Comparison of ENCODE assay signal across 31 mouse cellular contexts in genomic region chr7:23950332-23950731, GRCm38 (mm10). TPM values are rescaled to one million over a fixed set of nuclear protein-coding genes. Genes with fewer than 3 reads are reported as not detected.
"Had no signal": no experiment of that assay in that cellular context is flagged by ENCODE, and none has a peak within 500 bp of the region (broad histone marks: within the 10 kb centered on the region; RNA-seq: fewer than 3 reads in every experiment).

Vmn1r180 (plus strand) TSS chr7:23950632.

- H3K4me3 ChIP-seq: limb, embryonic 10.5 days; limb, embryonic 12.5 days; limb, embryonic 13.5 days; limb, embryonic 15.5 days; liver, embryonic 12.5 days; liver, embryonic 13.5 days; liver, embryonic 15.5 days; lung, embryonic 15.5 days; megakaryocyte, embryonic 14.5 days; midbrain, embryonic 10.5 days; midbrain, embryonic 12.5 days; midbrain, embryonic 13.5 days; midbrain, embryonic 15.5 days; myocyte had no signal

- H3K27me3 ChIP-seq: limb, embryonic 12.5 days; limb, embryonic 13.5 days; limb, embryonic 15.5 days; liver, embryonic 12.5 days; liver, embryonic 13.5 days; liver, embryonic 15.5 days; lung, embryonic 15.5 days; megakaryocyte, embryonic 14.5 days; midbrain, embryonic 12.5 days; midbrain, embryonic 13.5 days; midbrain, embryonic 15.5 days had no signal

- H3K4me1 ChIP-seq: limb, embryonic 10.5 days; limb, embryonic 12.5 days; limb, embryonic 13.5 days; limb, embryonic 15.5 days; liver, embryonic 12.5 days; liver, embryonic 13.5 days; liver, embryonic 15.5 days; lung, embryonic 15.5 days; megakaryocyte, embryonic 14.5 days; midbrain, embryonic 10.5 days; midbrain, embryonic 12.5 days; midbrain, embryonic 13.5 days; midbrain, embryonic 15.5 days had no signal

- ATAC-seq: liver, embryonic 12.5 days; liver, postnatal 0 days; lung, postnatal 0 days; midbrain, embryonic 13.5 days; midbrain, embryonic 15.5 days; midbrain, embryonic 16.5 days had no signal

- H3K9me3 ChIP-seq: limb, embryonic 10.5 days; limb, embryonic 15.5 days; liver, embryonic 13.5 days; liver, embryonic 15.5 days; megakaryocyte, embryonic 14.5 days had no signal

- H3K4me2 ChIP-seq: limb, embryonic 12.5 days; limb, embryonic 13.5 days; limb, embryonic 15.5 days; liver, embryonic 11.5 days; liver, embryonic 12.5 days; liver, embryonic 13.5 days; liver, embryonic 15.5 days; lung, embryonic 14.5 days; lung, embryonic 15.5 days; midbrain, embryonic 11.5 days; midbrain, embryonic 12.5 days; midbrain, embryonic 13.5 days; midbrain, embryonic 15.5 days had no signal

- H3K36me3 ChIP-seq: limb, embryonic 10.5 days; limb, embryonic 12.5 days; limb, embryonic 13.5 days; limb, embryonic 15.5 days; liver, embryonic 12.5 days; liver, embryonic 13.5 days; liver, embryonic 15.5 days; lung, embryonic 15.5 days; midbrain, embryonic 10.5 days; midbrain, embryonic 12.5 days; midbrain, embryonic 13.5 days; midbrain, embryonic 15.5 days had no signal

- H3K9ac ChIP-seq: limb, embryonic 12.5 days; limb, embryonic 13.5 days; limb, embryonic 15.5 days; liver, embryonic 12.5 days; liver, embryonic 13.5 days; liver, embryonic 14.5 days; liver, embryonic 15.5 days; liver, postnatal 0 days; lung, embryonic 14.5 days; lung, embryonic 15.5 days; midbrain, embryonic 12.5 days; midbrain, embryonic 13.5 days; midbrain, embryonic 15.5 days had no signal

- H3K27ac ChIP-seq: limb, embryonic 10.5 days; limb, embryonic 12.5 days; limb, embryonic 13.5 days; limb, embryonic 15.5 days; liver, embryonic 12.5 days; liver, embryonic 13.5 days; liver, embryonic 14.5 days; liver, embryonic 15.5 days; lung, embryonic 15.5 days; macrophage; midbrain, embryonic 10.5 days; midbrain, embryonic 12.5 days; midbrain, embryonic 13.5 days; midbrain, embryonic 15.5 days had no signal

RNA-seq across cellular contexts. Expression of gene Vmn1r180, which starts in this region (rescaled TPM):
- polyA plus RNA-seq: limb, embryonic 10.5 days; limb, embryonic 11.5 days; limb, embryonic 12.5 days; limb, embryonic 13.5 days; limb, embryonic 14.5 days; limb, embryonic 15.5 days; liver, adult 2 months; liver, embryonic 11.5 days; liver, embryonic 12.5 days; liver, embryonic 13.5 days; liver, embryonic 14.5 days; liver, embryonic 15.5 days; liver, embryonic 16.5 days; liver, postnatal 0 days; lung, adult 2 months; lung, embryonic 14.5 days; lung, embryonic 15.5 days; lung, embryonic 16.5 days; lung, postnatal 0 days; macrophage; midbrain, embryonic 10.5 days; midbrain, embryonic 11.5 days; midbrain, embryonic 12.5 days; midbrain, embryonic 13.5 days; midbrain, embryonic 14.5 days; midbrain, embryonic 15.5 days; midbrain, embryonic 16.5 days; midbrain, postnatal 0 days; myocyte; neural tube, embryonic 11.5 days had no signal
